Mouse (Mus musculus) spleen, postnatal 4 days (tissue): Measurements from ENCODE around the gene Gm10720.
"Not testable (repeated sequence)": the region's sequence is repeated elsewhere in the genome, so short reads cannot be mapped to it uniquely, and the experiment has no call there.

Experiments
- DNase-seq, 2 experiments: peaks; one replicate each; pipeline ENCODE4 v3.0.0; 2022; ENCODE audit warnings: low spot score in 2 of 2

Gm10720 gene

GRCm38 (mm10) chr9:3015354-3015753 is at the start of gene Gm10720:
TSS of gene Gm10720 (plus strand) at chr9:3015654.
- not testable (repeated sequence) for DNase-seq

- DNase-seq, result peak; percentile 38 to 64
Measured at GRCm38 (mm10) chr9:3000445-3000972, 14.9 kb upstream of the Gm10720 start, which contains the start of gene Gm10722. TSS of gene Gm10722 (plus strand) at chr9:3000922.

GRCm38 (mm10) chr9:3001006-3001405 is 14.4 kb upstream of the Gm10720 start:
- peak; percentile 75 to 84 for DNase-seq

GRCm38 (mm10) chr9:3001948-3002659 is 13.3 kb upstream of the Gm10720 start:
- peak; percentile 100 for DNase-seq

GRCm38 (mm10) chr9:3002794-3003396 is 12.6 kb upstream of the Gm10720 start, which contains the start of gene Gm11168:
TSS of gene Gm11168 (plus strand) at chr9:3003346.
- peak; percentile 68 to 72 for DNase-seq

- not testable (repeated sequence) for DNase-seq
Measured at GRCm38 (mm10) chr9:3006179-3006578, 9.3 kb upstream of the Gm10720 start.

- peak; percentile 89 to 98 for DNase-seq
Measured at GRCm38 (mm10) chr9:3006636-3007035, 8.8 kb upstream of the Gm10720 start.

GRCm38 (mm10) chr9:3007272-3007671 is 8.2 kb upstream of the Gm10720 start:
- DNase-seq, result peak in 1 of 2 experiments; percentile 30

- not testable (repeated sequence) for DNase-seq
Measured at GRCm38 (mm10) chr9:3009331-3009730, 6.1 kb upstream of the Gm10720 start.

GRCm38 (mm10) chr9:3012054-3012621 is 3.3 kb upstream of the Gm10720 start:
- not testable (repeated sequence) for DNase-seq

- DNase-seq, result not testable (repeated sequence)
Measured at GRCm38 (mm10) chr9:3012733-3013279, 2.6 kb upstream of the Gm10720 start, which contains the start of gene Gm10721. TSS of gene Gm10721 (plus strand) at chr9:3013140.

- peak; percentile 67 to 68 for DNase-seq
Measured at GRCm38 (mm10) chr9:3015896-3016295, 442 bp downstream of the Gm10720 start.

GRCm38 (mm10) chr9:3017108-3017507 is 1.7 kb downstream of the Gm10720 start, which contains the start of gene Gm10719:
TSS of gene Gm10719 (plus strand) at chr9:3017408.
- not testable (repeated sequence) for DNase-seq

GRCm38 (mm10) chr9:3018944-3019343 is 3.5 kb downstream of the Gm10720 start:
- peak; percentile 96 to 100 for DNase-seq

- peak; percentile 96 to 99 for DNase-seq
Measured at GRCm38 (mm10) chr9:3019835-3020727, 4.6 kb downstream of the Gm10720 start.

GRCm38 (mm10) chr9:3022316-3023008 is 7.0 kb downstream of the Gm10720 start:
- DNase-seq, result peak; percentile 88 to 95

GRCm38 (mm10) chr9:3023312-3023984 is 8.0 kb downstream of the Gm10720 start, which contains the start of gene Gm10718:
TSS of gene Gm10718 (plus strand) at chr9:3023547.
- DNase-seq, result peak; percentile 77 to 82

- peak; percentile 92 to 98 for DNase-seq
Measured at GRCm38 (mm10) chr9:3023985-3024648, 8.7 kb downstream of the Gm10720 start.

GRCm38 (mm10) chr9:3024912-3025467 is 9.5 kb downstream of the Gm10720 start, which contains the start of gene Gm10717:
TSS of gene Gm10717 (plus strand) at chr9:3025417.
- DNase-seq, result peak; percentile 88 to 92
